Mouse (Mus musculus) layer of hippocampus, adult 2 months (tissue): ENCODE data around the gene Hsd17b12. TPM values are rescaled to one million over a fixed set of nuclear protein-coding genes. Genes with fewer than 3 reads are reported as not detected.

ENCODE experiments used
- DNase-seq, 2 experiments: peaks; one replicate each; pipeline ENCODE4 v3.0.0; 2022; ENCODE audit warnings: low spot score in 2 of 2
- H3K27ac ChIP-seq: fragments of 200-600 bp; 2 replicates; pipeline ENCODE4 v1.8.1; 2022
- H3K4me3 ChIP-seq: fragments of 200-600 bp; 2 replicates; pipeline ENCODE4 v1.8.1; 2022; ENCODE audit warnings: mild to moderate bottlenecking
- CTCF ChIP-seq: fragments of 200-600 bp; conservative IDR thresholded peaks from 2 replicates; pipeline ENCODE4 v1.8.1; 2022; ENCODE audit warnings: antibody characterized with exemption, mild to moderate bottlenecking, moderate library complexity
- microRNA-seq, 2 experiments: library from miRNA; unstranded; fragments of <30 nt; microRNA quantifications; one replicate each; pipeline ENCODE4 v1.2.0; 2021
- total RNA-seq, 2 experiments: library from RNA; stranded (reverse); gene quantifications; 2 replicates each; pipeline ENCODE4 v1.2.3; 2021

The Hsd17b12 gene
- total RNA-seq, 2 experiments from 2014 or later = 65.2 to 66.5 TPM

- no peak overlapping the region for H3K4me3 ChIP-seq
- TF ChIP-seq CTCF = peak; percentile 98
- H3K27ac ChIP-seq = no peak overlapping the region
- DNase-seq = peak; percentile 81 to 90
These were observed 122.1 kb downstream of the Hsd17b12 start for GRCm38 (mm10) chr2:94035428-94036331.

GRCm38 (mm10) chr2:94030602-94031001 is 127.2 kb downstream of the Hsd17b12 start:
- no peak overlapping the region for H3K4me3 ChIP-seq
- no peak overlapping the region for H3K27ac ChIP-seq
- no peak for DNase-seq
- no peak for TF ChIP-seq CTCF

- H3K27ac ChIP-seq = no peak overlapping the region
- DNase-seq = no peak
- no peak overlapping the region for H3K4me3 ChIP-seq
- no peak for TF ChIP-seq CTCF
These were observed 133.1 kb downstream of the Hsd17b12 start for GRCm38 (mm10) chr2:94024637-94025036.

- no peak for TF ChIP-seq CTCF
- DNase-seq = peak; percentile 92 to 96
- H3K4me3 ChIP-seq = peak within 1 kb of the TSS; percentile 68
- H3K27ac ChIP-seq = peak within 1 kb of the TSS; percentile 90
These were observed 147.2 kb downstream of the Hsd17b12 start, which contains the start of gene Alkbh3 for GRCm38 (mm10) chr2:94010335-94011291. Alkbh3 (minus strand) TSS chr2:94010807.

GRCm38 (mm10) chr2:94002331-94002730 is 155.4 kb downstream of the Hsd17b12 start:
- peak; percentile 85 to 97 for DNase-seq
- Histone ChIP-seq H3K4me3 (no peak overlapping the region), H3K27ac (no peak overlapping the region)
- peak; percentile 100 for TF ChIP-seq CTCF

GRCm38 (mm10) chr2:94001918-94002317 is 155.8 kb downstream of the Hsd17b12 start:
- H3K27ac ChIP-seq = no peak overlapping the region
- no peak overlapping the region for H3K4me3 ChIP-seq
- DNase-seq = no peak
- no peak for TF ChIP-seq CTCF

GRCm38 (mm10) chr2:94001411-94001810 is 156.4 kb downstream of the Hsd17b12 start:
- Histone ChIP-seq H3K4me3 (no peak overlapping the region), H3K27ac (no peak overlapping the region)
- no peak for TF ChIP-seq CTCF
- DNase-seq = no peak

- no peak for DNase-seq
- TF ChIP-seq CTCF = no peak
- Histone ChIP-seq H3K4me3 (no peak within 1 kb of the TSS), H3K27ac (no peak within 1 kb of the TSS)
These were observed 161.5 kb downstream of the Hsd17b12 start, which contains the start of gene Gm27027 for GRCm38 (mm10) chr2:93996254-93996653. Gm27027 (minus strand) TSS chr2:93996354.

GRCm38 (mm10) chr2:93992810-93993209 is 165.0 kb downstream of the Hsd17b12 start:
- H3K27ac ChIP-seq = peak overlapping the region; percentile 85
- no peak for TF ChIP-seq CTCF
- no peak overlapping the region for H3K4me3 ChIP-seq
- no peak for DNase-seq

- peak; percentile 58 to 68 for DNase-seq
- Histone ChIP-seq H3K27ac (peak overlapping the region; percentile 85), H3K4me3 (no peak overlapping the region)
- no peak for TF ChIP-seq CTCF
These were observed 165.5 kb downstream of the Hsd17b12 start for GRCm38 (mm10) chr2:93992259-93992658.

- Histone ChIP-seq H3K27ac (peak overlapping the region; percentile 85), H3K4me3 (no peak overlapping the region)
- no peak for TF ChIP-seq CTCF
- DNase-seq = no peak
These were observed 166.4 kb downstream of the Hsd17b12 start for GRCm38 (mm10) chr2:93991336-93991735.

- H3K4me3 ChIP-seq = no peak overlapping the region
- peak overlapping the region; percentile 32; the same call in 1 of the 2 replicates for H3K27ac ChIP-seq
- no peak for TF ChIP-seq CTCF
- DNase-seq = no peak
These were observed 169.3 kb downstream of the Hsd17b12 start for GRCm38 (mm10) chr2:93988440-93988839.

Small RNA genes lying within 50 kb of the gene (microRNA-seq; reads per million reads assigned to microRNA genes)
- 0 reads per million in 2 experiments for gene Gm23630

Other genes starting within 250 kb of the Hsd17b12 start
- 10 to 100 TPM; 50.5 to 51.2 TPM for gene Gm13889, start 200.8 kb downstream of the Hsd17b12 start, total RNA-seq
- not detected for gene Gm27027, start 161.6 kb downstream of the Hsd17b12 start, total RNA-seq
- gene Alkbh3, start 147.2 kb downstream of the Hsd17b12 start, total RNA-seq = 10 to 100 TPM; 22.7 to 28.1 TPM
- gene Ttc17, start 248.7 kb upstream of the Hsd17b12 start, total RNA-seq = 10 to 100 TPM; 37.1 to 40.6 TPM